Mouse (Mus musculus) cortical plate, adult 2 months (tissue): Measurements from ENCODE around the gene AC153137.1.

Experiments used
- CTCF ChIP-seq: fragments of 200-500 bp; IDR thresholded peaks from 2 replicates; pipeline ENCODE4 v1.5.1; 2011; ENCODE audit warnings: mild to moderate bottlenecking, control low read depth, low read length; ENCODE audit not compliant: insufficient read depth; ENCODE audit errors: extremely low read depth
- POLR2A ChIP-seq: fragments of 200-500 bp; IDR thresholded peaks from 2 replicates; pipeline ENCODE4 v1.6.1; 2011; ENCODE audit warnings: mild to moderate bottlenecking, low read length, control low read depth; ENCODE audit not compliant: insufficient read depth; ENCODE audit errors: extremely low read depth

DNA sequence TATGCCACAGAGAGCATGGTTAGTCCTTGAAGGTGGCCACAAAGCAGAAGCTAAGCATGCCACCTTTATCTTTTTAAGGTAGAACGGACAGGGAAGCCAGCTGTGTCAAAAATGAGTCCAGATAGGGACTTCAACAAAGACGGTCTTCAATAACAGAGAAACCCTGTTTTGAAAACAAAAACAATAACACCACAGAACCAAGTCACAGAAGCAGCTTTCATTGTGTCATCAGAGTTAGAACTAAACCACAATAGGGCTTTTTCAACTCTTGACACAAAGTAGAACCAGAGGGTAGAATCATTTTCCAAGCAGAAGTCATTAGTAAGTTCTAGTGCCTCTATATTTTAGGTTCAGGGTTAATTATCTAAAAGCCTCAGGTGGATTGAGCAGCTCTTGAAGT is 41.3 kb downstream of the AC153137.1 start:
- TF ChIP-seq CTCF (no peak), POLR2A (no peak)
